Mouse (Mus musculus) left cerebral cortex, postnatal 4 days (tissue): Measurements from ENCODE around the gene Prps2. TPM values are rescaled to one million over a fixed set of nuclear protein-coding genes. Genes with fewer than 3 reads are reported as not detected.
"Not testable (repeated sequence)": the region's sequence is repeated elsewhere in the genome, so short reads cannot be mapped to it uniquely, and the experiment has no call there.

Source experiments
- DNase-seq: peaks from one replicate; pipeline ENCODE4 v3.0.0-alpha.2; 2022
- intact Hi-C: fragments of 180-260 bp; cut with DNase I; formaldehyde crosslinking; loops from one replicate; pipeline ENCODE4 v1.15.1; 2025
- total RNA-seq, 2 experiments: library from RNA; stranded (reverse); gene quantifications; 2 replicates each; pipeline ENCODE4 v1.2.3; 2021

The Prps2 gene
- total RNA-seq, 2 experiments from 2014 or later: 20.5 to 22.9 TPM

DNA sequence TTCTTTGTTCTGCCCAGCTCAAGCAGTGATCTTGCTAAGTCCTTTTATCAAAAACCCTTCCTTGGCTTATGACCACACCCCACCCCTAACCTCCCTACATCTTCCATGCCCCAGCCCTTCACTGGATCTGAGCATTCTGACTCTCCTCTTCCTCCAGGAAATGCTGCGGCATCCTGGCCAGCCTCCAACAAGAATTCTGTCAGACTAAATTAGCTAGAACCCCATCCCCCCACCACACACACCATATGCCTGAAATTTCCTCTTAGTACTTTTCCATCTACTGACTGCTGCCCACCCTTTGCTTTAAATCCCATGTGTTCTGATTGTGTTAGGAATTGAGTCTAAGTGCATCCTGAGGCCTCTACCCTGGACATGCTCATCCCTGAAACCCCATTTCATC is 53.5 kb downstream of the Prps2 start:
- peak; percentile 24 for DNase-seq
- intact Hi-C loops: no loop called here

DNA sequence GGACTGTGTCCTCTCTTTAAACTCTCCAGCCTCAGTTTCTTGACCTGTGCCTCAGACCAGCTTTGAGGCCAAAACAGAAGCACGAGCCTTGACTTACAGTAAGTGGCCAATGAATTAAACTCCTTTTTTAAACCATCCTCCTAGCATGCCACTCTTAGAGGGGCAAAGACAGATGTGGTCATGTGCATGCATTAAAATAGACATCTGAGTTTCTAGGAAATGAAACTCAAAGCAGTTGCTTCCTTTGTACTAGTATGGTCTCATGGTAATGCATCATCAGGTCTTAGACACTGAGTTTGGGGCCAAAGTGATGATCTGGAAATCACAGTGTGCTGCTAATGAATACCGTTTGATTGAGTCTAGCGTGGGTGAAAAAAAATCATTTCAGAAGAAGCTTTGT is 54.0 kb downstream of the Prps2 start:
- intact Hi-C loops: no loop called here

DNA sequence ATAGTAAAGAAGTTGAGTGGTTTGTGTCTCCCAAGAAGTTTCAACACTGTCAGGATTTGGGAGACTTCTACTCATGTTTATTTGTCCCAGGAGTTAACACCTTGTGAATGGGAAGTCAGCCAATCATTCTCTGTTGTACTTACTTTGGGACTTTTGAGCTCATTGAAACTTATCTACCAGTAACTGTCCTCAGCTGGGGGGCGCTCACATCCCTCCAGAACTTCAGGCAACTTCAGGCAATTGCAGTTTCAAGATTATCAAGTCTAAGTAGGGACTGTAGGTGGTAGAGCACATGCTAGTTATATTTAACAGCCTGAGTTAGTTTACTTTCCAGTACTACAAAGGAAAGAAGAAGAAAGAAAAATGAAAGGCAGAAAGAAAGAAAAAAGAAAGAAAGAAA is 58.8 kb downstream of the Prps2 start:
- intact Hi-C loops: no loop called here
- DNase-seq: no peak

More for the DNA sequence above, 54.0 kb downstream of the Prps2 start:
- DNase-seq: no peak

DNA sequence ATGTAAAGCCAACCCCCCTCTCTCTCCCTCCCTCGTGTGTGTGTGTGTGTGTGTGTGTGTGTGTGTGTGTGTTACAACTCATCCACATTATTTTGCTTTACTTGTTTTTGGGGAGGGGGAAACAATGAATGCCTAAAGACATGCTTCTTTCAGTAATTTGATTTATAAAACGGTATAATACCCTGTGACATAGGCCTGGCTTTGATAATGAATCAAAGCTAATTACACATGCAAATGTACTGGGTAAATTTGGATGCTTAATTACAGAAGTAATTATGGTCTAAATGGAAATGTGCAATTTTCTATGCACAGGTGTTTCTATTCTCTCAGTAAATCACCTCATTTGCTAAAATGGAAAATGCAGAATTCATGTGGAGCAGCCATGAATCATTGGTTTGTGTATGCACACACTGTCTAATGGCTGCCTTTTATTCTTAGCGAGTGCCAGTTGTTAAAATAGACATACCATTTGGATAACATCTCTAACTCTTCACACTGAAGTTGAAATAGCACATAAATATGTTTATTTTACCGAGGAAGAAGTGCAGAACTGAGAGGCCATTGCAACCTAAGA is 61.2 kb downstream of the Prps2 start:
- intact Hi-C loops: no loop called here

DNA sequence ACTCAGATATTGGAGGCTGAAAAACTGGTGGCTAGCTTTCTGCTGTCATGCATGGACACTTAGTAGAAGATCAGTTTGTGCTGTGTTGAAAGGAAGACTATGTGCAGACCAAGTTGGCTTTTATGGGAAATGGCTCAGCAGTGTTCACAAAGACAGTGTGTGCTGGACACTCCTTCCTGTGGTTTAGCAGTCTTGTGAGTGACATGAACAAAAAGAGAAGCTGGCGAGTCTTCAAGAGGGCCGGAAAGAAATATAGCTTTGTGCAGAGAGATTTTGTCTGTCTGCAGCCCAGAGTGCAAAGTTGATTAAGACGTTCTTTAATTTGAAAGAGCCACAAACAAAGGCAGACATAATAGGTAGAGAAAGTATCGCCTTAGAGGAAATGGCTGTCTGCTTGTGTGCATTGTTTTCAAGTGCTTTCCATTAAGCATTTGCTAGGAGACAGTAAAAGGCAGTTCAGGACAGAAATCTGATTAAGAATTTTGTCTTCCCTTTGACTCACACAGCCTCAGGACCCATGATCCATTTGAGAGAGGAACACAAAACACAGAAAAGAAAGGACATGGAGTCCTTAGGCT is 63.6 kb downstream of the Prps2 start:
- DNase-seq: peak; percentile 3
- intact Hi-C loops: no loop called here

More for the DNA sequence above, 61.2 kb downstream of the Prps2 start:
- DNase-seq: no peak

DNA sequence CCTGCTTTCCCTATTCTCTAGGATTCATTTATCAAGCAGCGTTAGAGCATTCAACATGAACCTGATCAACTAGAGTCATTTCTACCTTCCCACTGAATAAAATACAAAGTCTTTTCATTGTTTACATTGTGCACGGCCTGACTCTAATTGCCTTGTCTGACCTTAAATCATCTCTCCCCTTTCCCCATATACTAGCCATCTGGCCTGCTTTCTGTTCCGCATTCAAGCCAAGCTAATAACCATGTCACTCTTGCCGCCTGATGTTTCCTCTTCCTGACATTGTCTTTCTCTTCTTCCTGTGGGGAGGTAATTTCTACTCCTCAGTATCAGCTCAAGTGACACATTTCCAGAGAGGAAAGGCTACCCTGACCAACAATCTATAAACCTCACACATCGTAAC is 66.8 kb downstream of the Prps2 start:
- intact Hi-C loops: no loop called here

DNA sequence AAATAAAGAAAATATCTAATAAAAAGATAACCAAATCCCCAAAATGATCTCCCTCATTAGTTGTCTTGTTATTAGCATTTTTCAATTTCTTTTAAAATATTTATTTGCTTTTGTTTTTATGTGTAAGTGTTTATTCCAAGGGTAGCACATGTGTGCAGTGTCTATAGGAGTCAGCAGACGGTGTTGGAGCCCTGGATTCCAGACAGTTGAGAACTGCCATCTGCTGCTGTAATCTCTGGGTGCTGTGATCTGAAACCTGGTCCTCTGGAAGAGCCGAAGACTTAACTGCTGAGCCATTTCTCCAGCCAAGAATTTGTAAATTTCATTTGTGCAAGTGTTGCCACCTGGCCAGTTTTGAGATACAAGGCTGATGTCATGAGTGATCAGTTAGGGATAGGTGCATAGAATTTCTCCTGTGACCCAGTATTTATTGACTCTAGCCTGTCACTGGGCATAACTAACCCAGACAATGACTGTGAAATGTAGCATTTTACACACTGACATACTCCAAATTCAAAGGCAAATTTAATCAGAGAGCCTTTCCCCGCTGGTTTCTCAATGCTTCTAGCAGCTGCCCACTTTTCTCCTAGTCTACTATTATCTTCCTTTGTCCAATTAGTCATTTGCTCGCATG is 67.3 kb downstream of the Prps2 start:
- no peak for DNase-seq
- intact Hi-C loops: no loop called here

More for the DNA sequence above, 66.8 kb downstream of the Prps2 start:
- DNase-seq: no peak

DNA sequence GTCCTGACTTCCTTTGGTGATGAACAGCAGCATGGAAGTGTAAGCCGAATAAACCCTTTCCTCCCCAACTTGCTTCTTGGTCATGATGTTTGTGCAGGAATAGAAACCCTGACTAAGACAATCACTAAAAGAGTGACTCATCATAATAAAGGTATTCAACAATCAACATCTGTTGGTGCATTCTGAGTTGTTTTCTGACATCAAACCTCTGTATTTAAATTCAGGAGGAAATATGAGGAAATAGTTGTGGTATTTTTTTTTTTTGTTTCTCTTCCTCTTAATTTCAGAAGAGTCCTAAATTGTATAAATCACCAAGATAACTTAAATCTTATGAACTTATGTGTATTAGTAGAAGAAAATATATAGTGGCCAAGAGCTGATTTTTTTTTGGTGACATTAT is 80.5 kb downstream of the Prps2 start:
- intact Hi-C loops, DNase-seq: not testable (repeated sequence)

Other genes starting within 250 kb of the Prps2 start
- 1,000 to 10,000 TPM; 1,755 to 1,817 TPM for gene Tmsb4x, start 173.4 kb downstream of the Prps2 start, total RNA-seq
- gene Tlr8, start 118.4 kb downstream of the Prps2 start, total RNA-seq: under 1 TPM; 0.20 to 0.38 TPM
- 1 to 10 TPM; 1.0 to 1.6 TPM for gene Tlr7, start 52.2 kb downstream of the Prps2 start, total RNA-seq